Mouse (Mus musculus) liver, embryonic 16.5 days (tissue): Measurements from ENCODE around the gene Phactr2. TPM values are rescaled to one million over a fixed set of nuclear protein-coding genes. Genes with fewer than 3 reads are reported as not detected.

Source experiments
- polyA plus RNA-seq: library from polyadenylated mRNA; unstranded; fragments of >200 nt; fragmentation: Nextera tagmentation; extraction: Ambion mirVana; gene quantifications from 2 replicates; pipeline ENCODE4 v1.2.1, GENCODE M21; 2015

The Phactr2 gene
- polyA plus RNA-seq, 1 experiment from 2014 or later = 3.4 TPM

Other genes starting within 250 kb of the Phactr2 start
- gene Fuca2, start 25.1 kb upstream of the Phactr2 start, polyA plus RNA-seq = 47.7 and 53.7 TPM in 2 replicates
- 1.7 and 1.8 TPM in 2 replicates for gene Adat2, start 78.5 kb upstream of the Phactr2 start, polyA plus RNA-seq
- gene Pex3, start 78.7 kb upstream of the Phactr2 start, polyA plus RNA-seq = 9.5 and 9.8 TPM in 2 replicates